Mouse (Mus musculus) lung, embryonic 16.5 days (tissue): ENCODE data around the gene Cblb. TPM values are rescaled to one million over a fixed set of nuclear protein-coding genes. Genes with fewer than 3 reads are reported as not detected.
A peak's percentile ranks its signal among the peaks of the same experiment; 100 is the strongest.

Source experiments
- ATAC-seq: fragments of 200-750 bp; cut with Nextera tagmentation; 2 replicates; pipeline ENCODE4 v1.8.0; 2017; ENCODE audit warnings: low read depth, mild to moderate bottlenecking, moderate library complexity
- H3K27ac ChIP-seq: fragments of 300-500 bp; sonication (generic); 2 replicates; pipeline ENCODE4 v1.5.1; 2014; ENCODE audit warnings: mild to moderate bottlenecking, control low read depth, low read length
- H3K27me3 ChIP-seq: fragments of 300-500 bp; sonication (generic); 2 replicates; pipeline ENCODE4 v1.6.1; 2014; ENCODE audit warnings: low read depth, low read length, mixed read lengths; ENCODE audit not compliant: control insufficient read depth, insufficient read depth
- H3K36me3 ChIP-seq: fragments of 300-500 bp; sonication (generic); 2 replicates; pipeline ENCODE4 v1.6.1; 2014; ENCODE audit warnings: low read length; ENCODE audit not compliant: control insufficient read depth, insufficient read depth
- H3K4me1 ChIP-seq: fragments of 300-500 bp; sonication (generic); replicated peaks from 2 replicates; pipeline ENCODE4 v1.6.1; 2014; ENCODE audit warnings: low read length, mixed read lengths; ENCODE audit not compliant: control insufficient read depth, insufficient read depth
- H3K4me2 ChIP-seq: fragments of 300-500 bp; sonication (generic); 2 replicates; pipeline ENCODE4 v1.6.1; 2014; ENCODE audit warnings: low read depth, low read length, control low read depth
- H3K4me3 ChIP-seq: fragments of 300-500 bp; sonication (generic); 2 replicates; pipeline ENCODE4 v1.5.1; 2014; ENCODE audit warnings: mild to moderate bottlenecking, low read length, control low read depth
- H3K9ac ChIP-seq: fragments of 300-500 bp; sonication (generic); 2 replicates; pipeline ENCODE4 v1.6.1; 2014; ENCODE audit warnings: low read length, control low read depth
- H3K9me3 ChIP-seq: fragments of 300-500 bp; sonication (generic); 2 replicates; pipeline ENCODE4 v1.6.1; 2016; ENCODE audit warnings: low read length; ENCODE audit not compliant: control insufficient read depth
- WGBS: fragments of 180-500 bp; shearing (Covaris S2); extraction: QIAGEN DNeasy Blood & Tissue Kit; methylation state at CpG from one replicate; pipeline ENCODE4 v1.1.7; 2014; 5-methylcytosine and 5-hydroxymethylcytosine counted together
- polyA plus RNA-seq: library from polyadenylated mRNA; unstranded; fragments of >200 nt; fragmentation: Nextera tagmentation; extraction: Ambion mirVana; gene quantifications from 2 replicates; pipeline ENCODE4 v1.2.1, GENCODE M21; 2015

The Cblb gene
- polyA plus RNA-seq, result 14.6 and 15.3 TPM in 2 replicates

DNA sequence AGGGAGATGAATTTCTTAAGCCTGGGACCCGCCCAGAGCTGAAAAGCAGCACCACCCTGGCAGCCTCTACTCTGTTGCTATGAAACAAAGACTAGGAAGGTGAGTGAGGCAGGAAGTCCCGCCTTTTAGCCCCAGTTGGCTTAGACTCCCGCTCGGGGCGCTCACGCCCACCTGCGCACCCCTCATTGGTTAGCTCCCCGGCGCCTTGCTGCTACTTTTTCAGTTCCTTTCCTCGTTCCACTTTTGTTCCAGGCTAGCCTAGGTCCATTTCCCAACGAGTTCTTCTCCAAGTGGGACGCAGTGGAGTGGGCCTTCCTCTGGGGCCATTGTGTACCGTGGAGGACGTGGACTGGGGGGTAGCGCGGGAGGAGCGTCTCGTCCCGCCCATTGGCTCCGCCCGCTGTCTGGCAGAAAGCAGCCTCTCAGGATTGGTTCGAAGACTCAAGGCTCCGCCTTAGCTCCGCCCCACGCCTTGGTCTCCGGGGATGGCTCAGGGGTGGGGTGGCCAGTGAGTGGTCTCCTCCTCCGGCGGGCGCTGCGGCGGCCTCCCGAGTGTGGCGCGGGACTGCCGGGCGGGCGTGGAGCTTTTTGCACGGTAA, at the start of gene Cblb:
Gene Cblb, plus strand, starts transcription at position 135 of the 599 bp plus-strand sequence.
- peak; percentile 99 for ATAC-seq
- WGBS, result under 1% methylated on average over 38 of the region's 38 CpGs
- Histone ChIP-seq H3K36me3 (peaks cover 14% of the 10 kb centered on the region; the same call in 1 of the 2 replicates), H3K4me1 (peaks cover 17% of the 10 kb centered on the region), H3K9ac (peak within 1 kb of the TSS; percentile 98), H3K4me3 (peak within 1 kb of the TSS; percentile 94), H3K27me3 (no peaks in the 10 kb centered on the region), H3K4me2 (peak within 1 kb of the TSS; percentile 69), H3K9me3 (no peaks in the 10 kb centered on the region), H3K27ac (peak within 1 kb of the TSS; percentile 99)

DNA sequence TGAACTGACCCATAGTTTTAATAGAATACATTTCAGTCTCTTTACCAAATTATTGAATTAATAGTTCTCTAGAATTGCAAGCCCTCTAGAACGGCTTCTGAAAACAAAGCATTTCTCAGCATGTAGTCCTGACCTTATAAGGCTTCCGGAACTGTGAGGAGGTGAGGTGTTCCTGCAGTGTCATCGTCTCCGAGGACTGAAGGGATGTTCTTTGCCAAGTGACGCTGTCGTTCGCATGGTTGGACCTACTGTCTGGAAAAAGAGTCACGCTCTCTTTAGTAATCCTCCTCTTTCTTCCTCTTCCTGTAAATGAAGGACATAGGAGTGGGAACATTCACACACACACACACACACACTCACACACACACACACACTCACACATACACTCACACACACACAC, 45.6 kb upstream of the Cblb start:
- Histone ChIP-seq H3K27me3 (no peaks in the 10 kb centered on the region), H3K36me3 (no peaks in the 10 kb centered on the region), H3K9ac (no peak overlapping the region), H3K9me3 (no peaks in the 10 kb centered on the region), H3K4me3 (no peak overlapping the region), H3K4me2 (no peak overlapping the region), H3K27ac (no peak overlapping the region), H3K4me1 (no peaks in the 10 kb centered on the region)
- 49% methylated on average over 8 of the region's 8 CpGs for WGBS
- no peak for ATAC-seq

DNA sequence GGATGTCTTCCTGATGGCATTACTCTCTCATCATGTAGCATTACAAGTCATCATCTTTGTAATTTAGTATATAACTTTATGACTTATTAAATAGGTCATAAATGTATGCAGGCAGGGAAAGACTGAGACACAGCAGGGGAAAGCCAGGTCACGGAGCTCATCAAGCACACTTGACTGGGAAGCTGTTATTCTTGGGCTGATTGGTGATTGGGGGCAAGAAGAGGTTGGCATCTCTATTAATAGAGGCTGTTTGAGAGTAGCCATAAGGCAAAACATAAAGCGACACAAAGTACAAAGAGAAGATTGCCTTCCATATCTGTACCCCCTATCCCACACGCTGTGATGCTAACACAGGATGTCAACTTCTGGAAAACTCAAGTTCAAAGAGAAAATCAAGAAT, 44.8 kb upstream of the Cblb start:
- WGBS, result 80% methylated on average over 3 of the region's 3 CpGs
- no peak for ATAC-seq
- Histone ChIP-seq H3K9me3 (no peaks in the 10 kb centered on the region), H3K4me2 (no peak overlapping the region), H3K27ac (no peak overlapping the region), H3K9ac (no peak overlapping the region), H3K4me3 (no peak overlapping the region), H3K27me3 (no peaks in the 10 kb centered on the region), H3K36me3 (no peaks in the 10 kb centered on the region), H3K4me1 (no peaks in the 10 kb centered on the region)

DNA sequence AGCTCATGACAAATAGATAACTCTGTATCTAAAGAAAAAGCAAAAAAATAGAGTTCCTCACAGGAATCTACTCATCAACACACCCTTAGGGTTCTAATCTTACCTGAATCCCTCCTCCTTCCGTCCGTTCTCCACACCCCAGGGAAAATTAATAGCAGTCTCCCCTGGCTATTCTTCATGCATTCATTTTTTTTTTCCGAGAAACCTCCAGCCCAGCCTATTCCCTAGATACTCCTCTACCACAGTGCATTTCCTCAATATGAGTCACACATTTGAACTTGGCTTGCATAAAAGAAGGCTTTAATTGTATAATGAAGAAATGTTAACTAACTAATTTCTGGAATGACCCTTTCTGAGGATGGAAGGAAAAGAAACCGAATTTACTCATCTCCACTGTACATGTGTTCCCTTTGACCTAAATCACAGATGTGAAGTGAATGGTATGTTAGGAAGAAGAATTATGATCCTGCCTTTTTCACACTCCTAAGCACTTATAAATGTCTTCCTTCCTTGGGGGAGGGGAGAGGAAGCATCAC, 43.9 kb upstream of the Cblb start:
- H3K27ac ChIP-seq, result no peak overlapping the region
- H3K4me3 ChIP-seq, result no peak overlapping the region
- H3K4me2 ChIP-seq, result no peak overlapping the region
- WGBS, result 69% methylated on average over 4 of the region's 4 CpGs
- no peak overlapping the region for H3K9ac ChIP-seq
- no peaks in the 10 kb centered on the region for H3K27me3 ChIP-seq
- no peaks in the 10 kb centered on the region for H3K4me1 ChIP-seq
- H3K36me3 ChIP-seq, result no peaks in the 10 kb centered on the region
- no peaks in the 10 kb centered on the region for H3K9me3 ChIP-seq
- no peak for ATAC-seq

DNA sequence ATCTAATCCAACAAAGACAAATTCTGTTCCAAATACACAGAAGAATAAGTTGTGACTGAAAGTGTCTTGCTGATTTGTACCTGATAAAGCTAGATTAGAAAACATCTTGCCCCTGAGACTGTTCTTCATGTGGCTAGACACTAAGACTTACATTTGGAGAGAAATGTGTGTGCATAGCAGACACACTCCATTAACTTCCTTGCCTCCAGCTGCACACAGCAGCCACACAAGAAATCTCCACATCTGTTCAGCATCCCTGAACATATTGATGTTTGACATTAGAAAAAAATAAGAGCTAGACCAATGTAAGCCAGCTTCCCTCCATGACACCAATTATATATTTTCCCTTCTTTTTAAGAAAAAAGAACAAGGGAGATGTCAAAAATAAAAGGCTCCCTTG, 43.0 kb upstream of the Cblb start:
- Histone ChIP-seq H3K4me1 (no peaks in the 10 kb centered on the region), H3K4me3 (no peak overlapping the region), H3K27ac (no peak overlapping the region), H3K9ac (no peak overlapping the region), H3K27me3 (no peaks in the 10 kb centered on the region), H3K36me3 (no peaks in the 10 kb centered on the region), H3K4me2 (no peak overlapping the region), H3K9me3 (no peaks in the 10 kb centered on the region)
- ATAC-seq, result no peak

DNA sequence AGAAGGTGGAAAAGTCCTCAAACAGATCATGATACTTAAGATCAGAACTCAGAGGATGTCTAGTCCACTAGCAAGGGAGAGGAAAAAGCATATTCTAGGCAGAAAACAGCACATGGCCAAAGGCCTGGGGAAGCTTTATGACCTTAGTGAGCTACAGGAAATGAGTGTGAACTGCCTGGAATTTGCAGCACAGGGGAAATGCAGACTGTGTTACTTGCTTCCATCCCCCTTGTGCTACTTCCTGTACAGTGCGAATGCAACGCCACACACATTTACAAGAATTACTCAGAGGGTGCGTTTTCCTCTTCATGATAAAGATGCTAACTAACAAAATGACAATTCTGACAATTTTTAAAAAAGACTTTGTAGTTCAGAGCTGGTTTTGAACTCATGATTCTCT, 41.8 kb upstream of the Cblb start:
- H3K36me3 ChIP-seq, result no peaks in the 10 kb centered on the region
- no peak overlapping the region for H3K9ac ChIP-seq
- H3K9me3 ChIP-seq, result no peaks in the 10 kb centered on the region
- no peak for ATAC-seq
- 52% methylated on average over 3 of the region's 3 CpGs for WGBS
- no peak overlapping the region for H3K4me2 ChIP-seq
- H3K4me1 ChIP-seq, result no peaks in the 10 kb centered on the region
- no peak overlapping the region for H3K27ac ChIP-seq
- H3K27me3 ChIP-seq, result no peaks in the 10 kb centered on the region
- H3K4me3 ChIP-seq, result no peak overlapping the region

DNA sequence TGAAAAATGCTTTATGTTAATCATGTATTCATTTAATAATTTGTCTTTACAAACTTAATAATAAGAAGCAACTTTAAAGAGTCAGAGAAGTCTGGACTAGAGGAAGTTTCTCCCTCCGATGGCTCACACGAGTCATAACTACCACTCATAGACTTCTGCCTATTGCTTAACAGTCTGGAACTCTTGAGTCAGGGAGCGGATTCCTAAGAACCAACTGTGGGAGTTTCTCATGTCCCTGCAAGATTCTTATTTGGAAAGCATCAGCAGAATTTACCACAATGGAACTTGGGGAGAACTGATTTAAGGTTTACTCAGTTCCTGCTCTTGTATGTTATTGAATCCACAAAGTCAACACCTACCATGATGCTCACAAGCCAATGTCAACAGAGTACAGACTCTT, 31.0 kb upstream of the Cblb start:
- WGBS, result 74% methylated on average over 3 of the region's 3 CpGs
- H3K4me3 ChIP-seq, result no peak overlapping the region
- no peaks in the 10 kb centered on the region for H3K36me3 ChIP-seq
- H3K4me1 ChIP-seq, result no peaks in the 10 kb centered on the region
- no peaks in the 10 kb centered on the region for H3K27me3 ChIP-seq
- H3K9me3 ChIP-seq, result no peaks in the 10 kb centered on the region
- no peak overlapping the region for H3K9ac ChIP-seq
- no peak overlapping the region for H3K27ac ChIP-seq
- no peak overlapping the region for H3K4me2 ChIP-seq
- no peak for ATAC-seq

DNA sequence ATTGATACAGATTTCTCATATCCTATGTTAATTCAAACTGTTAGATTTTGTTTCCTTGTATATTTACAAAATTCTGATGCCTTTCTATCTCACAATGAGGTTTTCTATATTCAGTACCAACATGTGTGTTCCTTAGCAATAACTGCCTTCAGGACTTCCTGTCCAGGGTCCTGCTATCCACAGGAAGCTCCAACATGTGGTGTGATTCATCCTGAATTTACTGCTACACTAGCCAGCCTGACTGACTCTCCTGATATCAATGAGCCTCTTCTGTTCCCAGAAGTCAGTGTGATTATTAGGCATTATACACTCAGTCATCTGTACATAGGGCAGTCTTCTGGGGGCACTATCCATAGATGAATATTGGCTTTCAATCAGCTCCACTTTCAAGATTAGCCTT, 30.2 kb upstream of the Cblb start:
- no peaks in the 10 kb centered on the region for H3K9me3 ChIP-seq
- H3K27me3 ChIP-seq, result no peaks in the 10 kb centered on the region
- H3K4me3 ChIP-seq, result no peak overlapping the region
- H3K27ac ChIP-seq, result no peak overlapping the region
- no peaks in the 10 kb centered on the region for H3K4me1 ChIP-seq
- no peak for ATAC-seq
- H3K4me2 ChIP-seq, result no peak overlapping the region
- H3K36me3 ChIP-seq, result no peaks in the 10 kb centered on the region
- no peak overlapping the region for H3K9ac ChIP-seq

DNA sequence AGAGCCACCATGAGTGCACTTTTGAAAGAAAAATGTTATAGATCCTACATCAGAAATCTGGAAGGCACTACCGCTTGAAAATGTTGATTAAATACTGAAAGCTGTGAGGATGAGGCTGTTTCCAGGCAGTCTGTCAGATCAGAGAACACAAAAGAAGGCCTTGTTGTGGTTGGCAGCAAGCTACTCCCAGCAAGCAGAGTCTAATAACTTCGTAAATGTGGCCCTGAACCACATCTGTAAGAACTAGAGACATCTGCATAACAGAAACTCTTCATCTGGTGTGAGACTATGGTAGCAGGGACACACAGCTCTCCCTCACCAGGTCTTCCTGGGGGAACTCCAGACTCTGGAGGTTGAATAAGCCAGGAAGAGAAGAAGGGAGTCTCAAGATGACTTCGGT, 24.0 kb upstream of the Cblb start:
- Histone ChIP-seq H3K4me2 (no peak overlapping the region), H3K9me3 (no peaks in the 10 kb centered on the region), H3K4me3 (no peak overlapping the region), H3K27ac (no peak overlapping the region), H3K4me1 (0 out of 2 replicates have a peak, but pooled peaks cover 3% of the 10 kb centered on the region), H3K36me3 (no peaks in the 10 kb centered on the region), H3K27me3 (no peaks in the 10 kb centered on the region), H3K9ac (no peak overlapping the region)
- WGBS, result 82% methylated on average over 3 of the region's 3 CpGs
- ATAC-seq, result no peak

DNA sequence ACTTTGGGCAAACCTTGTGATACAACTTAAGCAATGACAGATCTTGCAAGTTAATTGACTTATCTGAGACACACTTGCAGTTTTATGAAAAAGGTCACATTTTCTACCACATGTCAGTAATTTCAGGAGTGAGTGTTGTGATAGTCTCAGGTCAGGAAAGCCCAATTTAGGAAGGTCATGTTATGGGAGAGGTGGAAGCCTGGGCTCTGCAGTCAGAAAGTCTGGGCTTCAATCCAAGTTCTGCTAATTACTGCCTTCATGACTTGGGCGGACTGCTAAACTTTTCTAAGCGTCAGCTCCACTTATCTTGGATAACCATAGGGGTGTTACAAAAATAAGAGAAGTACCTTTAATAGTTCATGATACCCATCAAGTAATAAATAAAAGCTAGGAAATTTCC, 22.6 kb upstream of the Cblb start:
- H3K27ac ChIP-seq, result no peak overlapping the region

More for the DNA sequence above, 22.6 kb upstream of the Cblb start:
- H3K4me1 ChIP-seq, result 0 out of 2 replicates have a peak, but pooled peaks cover 3% of the 10 kb centered on the region
- H3K4me3 ChIP-seq, result no peak overlapping the region
- H3K36me3 ChIP-seq, result no peaks in the 10 kb centered on the region
- H3K9me3 ChIP-seq, result no peaks in the 10 kb centered on the region
- no peak overlapping the region for H3K4me2 ChIP-seq
- no peak for ATAC-seq
- 29% methylated on average over 2 of the region's 2 CpGs for WGBS
- H3K9ac ChIP-seq, result no peak overlapping the region
- H3K27me3 ChIP-seq, result no peaks in the 10 kb centered on the region
